Mouse (Mus musculus) heart, embryonic 12.5 days (tissue): ENCODE measurements around the gene Itga9. TPM values are rescaled to one million over a fixed set of nuclear protein-coding genes. Genes with fewer than 3 reads are reported as not detected.

Experiments used
- ATAC-seq: fragments of 200-750 bp; cut with Nextera tagmentation; 2 replicates; pipeline ENCODE4 v1.8.0; 2017; ENCODE audit warnings: moderate TSS enrichment, moderate library complexity; ENCODE audit not compliant: insufficient number of reproducible peaks, low FRiP score
- H3K27ac ChIP-seq: fragments of 300-500 bp; sonication (generic); 2 replicates; pipeline ENCODE4 v1.5.1; 2016; ENCODE audit warnings: mild to moderate bottlenecking, moderate library complexity; ENCODE audit not compliant: poor library complexity, severe bottlenecking
- H3K27me3 ChIP-seq: fragments of 300-500 bp; sonication (generic); replicated peaks from 2 replicates; pipeline ENCODE4 v1.6.1; 2016; ENCODE audit warnings: mild to moderate bottlenecking, moderate library complexity
- H3K36me3 ChIP-seq: fragments of 300-500 bp; sonication (generic); 2 replicates; pipeline ENCODE4 v1.6.1; 2016; ENCODE audit warnings: mild to moderate bottlenecking, moderate library complexity
- H3K4me1 ChIP-seq: fragments of 300-500 bp; sonication (generic); replicated peaks from 2 replicates; pipeline ENCODE4 v1.6.1; 2016; ENCODE audit warnings: mild to moderate bottlenecking
- H3K4me2 ChIP-seq: fragments of 300-500 bp; sonication (generic); 2 replicates; pipeline ENCODE4 v1.6.1; 2016; ENCODE audit warnings: mild to moderate bottlenecking, moderate library complexity
- H3K4me3 ChIP-seq: fragments of 300-500 bp; sonication (generic); 2 replicates; pipeline ENCODE4 v1.5.1; 2016; ENCODE audit warnings: mild to moderate bottlenecking
- H3K9ac ChIP-seq: fragments of 300-500 bp; sonication (generic); 2 replicates; pipeline ENCODE4 v1.6.1; 2016; ENCODE audit warnings: mild to moderate bottlenecking, moderate library complexity
- H3K9me3 ChIP-seq: fragments of 300-500 bp; sonication (generic); replicated peaks from 2 replicates; pipeline ENCODE4 v1.6.1; 2016; ENCODE audit warnings: mild to moderate bottlenecking, moderate library complexity
- WGBS: fragments of 180-500 bp; shearing (Covaris S2); methylation state at CpG from one replicate; pipeline ENCODE4 v1.1.7; 2016; 5-methylcytosine and 5-hydroxymethylcytosine counted together
- polyA plus RNA-seq: library from polyadenylated mRNA; unstranded; fragments of >200 nt; fragmentation: Nextera tagmentation; extraction: Ambion mirVana; gene quantifications from 2 replicates; pipeline ENCODE4 v1.2.1, GENCODE M21; 2016

Itga9 gene
- polyA plus RNA-seq, 1 experiment from 2014 or later, result 21.0 TPM

- 53% methylated on average over 9 of the region's 9 CpGs for WGBS
- ATAC-seq, result 0 out of 2 replicates have a peak, but pooled peaks have one; percentile 29
- Histone ChIP-seq H3K27me3 (0 out of 2 replicates have a peak, but pooled peaks cover 6% of the 10 kb centered on the region), H3K4me3 (no peak overlapping the region), H3K9me3 (no peaks in the 10 kb centered on the region), H3K4me2 (no peak overlapping the region), H3K9ac (no peak overlapping the region), H3K36me3 (peaks cover 30% of the 10 kb centered on the region), H3K4me1 (peaks cover 19% of the 10 kb centered on the region), H3K27ac (no peak overlapping the region)
Measured at GRCm38 (mm10) chr9:118686166-118686961, 79.9 kb downstream of the Itga9 start.

GRCm38 (mm10) chr9:118688248-118688647 lies 81.8 kb downstream of the Itga9 start:
- H3K4me1 ChIP-seq, result peaks cover 19% of the 10 kb centered on the region
- no peak overlapping the region for H3K27ac ChIP-seq
- H3K9me3 ChIP-seq, result no peaks in the 10 kb centered on the region
- H3K9ac ChIP-seq, result no peak overlapping the region
- H3K27me3 ChIP-seq, result 0 out of 2 replicates have a peak, but pooled peaks cover 12% of the 10 kb centered on the region
- no peak for ATAC-seq
- H3K4me2 ChIP-seq, result no peak overlapping the region
- H3K4me3 ChIP-seq, result no peak overlapping the region
- 80% methylated on average over 4 of the region's 4 CpGs for WGBS
- peaks cover 40% of the 10 kb centered on the region for H3K36me3 ChIP-seq

- peaks cover 40% of the 10 kb centered on the region for H3K36me3 ChIP-seq
- H3K4me2 ChIP-seq, result no peak overlapping the region
- ATAC-seq, result no peak
- H3K4me1 ChIP-seq, result peaks cover 22% of the 10 kb centered on the region
- WGBS, result 76% methylated on average over 14 of the region's 14 CpGs
- H3K27ac ChIP-seq, result no peak overlapping the region
- H3K9me3 ChIP-seq, result no peaks in the 10 kb centered on the region
- 0 out of 2 replicates have a peak, but pooled peaks cover 12% of the 10 kb centered on the region for H3K27me3 ChIP-seq
- H3K4me3 ChIP-seq, result no peak overlapping the region
- no peak overlapping the region for H3K9ac ChIP-seq
Measured at GRCm38 (mm10) chr9:118688921-118689451, 82.5 kb downstream of the Itga9 start.

GRCm38 (mm10) chr9:118693256-118693655 lies 86.8 kb downstream of the Itga9 start:
- Histone ChIP-seq H3K27me3 (0 out of 2 replicates have a peak, but pooled peaks cover 7% of the 10 kb centered on the region), H3K4me2 (no peak overlapping the region; the same call in 1 of the 2 replicates), H3K36me3 (peaks cover 34% of the 10 kb centered on the region), H3K9me3 (no peaks in the 10 kb centered on the region), H3K9ac (no peak overlapping the region), H3K4me3 (no peak overlapping the region), H3K27ac (no peak overlapping the region), H3K4me1 (peaks cover 26% of the 10 kb centered on the region)
- no peak for ATAC-seq
- WGBS, result 76% methylated on average over 11 of the region's 11 CpGs

DNA sequence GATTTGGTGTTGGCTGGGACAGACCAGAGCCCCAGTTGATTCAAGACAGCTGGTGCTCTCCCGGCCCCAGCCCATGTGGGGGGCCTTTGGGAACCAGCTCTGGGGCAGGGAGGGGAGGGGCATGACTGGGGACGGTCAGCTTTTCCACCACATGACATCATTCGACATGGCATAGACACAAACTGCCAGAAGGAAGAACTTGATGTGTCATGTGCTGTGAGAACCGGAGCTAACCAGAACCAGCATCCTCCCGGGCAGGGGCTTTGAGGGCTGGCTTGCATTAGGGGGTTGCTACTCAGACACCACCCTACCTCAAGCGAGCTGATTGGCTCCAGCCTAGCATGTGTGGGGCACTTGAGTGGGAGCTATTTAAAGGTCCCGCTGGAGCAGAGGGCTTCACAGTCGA lies 87.9 kb downstream of the Itga9 start:
- no peak overlapping the region for H3K27ac ChIP-seq
- H3K36me3 ChIP-seq, result peaks cover 37% of the 10 kb centered on the region
- H3K4me1 ChIP-seq, result peaks cover 26% of the 10 kb centered on the region
- 0 out of 2 replicates have a peak, but pooled peaks cover 7% of the 10 kb centered on the region for H3K27me3 ChIP-seq
- WGBS, result 36% methylated on average over 8 of the region's 8 CpGs
- ATAC-seq, result 0 out of 2 replicates have a peak, but pooled peaks have one; percentile 56
- H3K4me2 ChIP-seq, result no peak overlapping the region
- H3K9ac ChIP-seq, result no peak overlapping the region
- no peaks in the 10 kb centered on the region for H3K9me3 ChIP-seq
- H3K4me3 ChIP-seq, result no peak overlapping the region

DNA sequence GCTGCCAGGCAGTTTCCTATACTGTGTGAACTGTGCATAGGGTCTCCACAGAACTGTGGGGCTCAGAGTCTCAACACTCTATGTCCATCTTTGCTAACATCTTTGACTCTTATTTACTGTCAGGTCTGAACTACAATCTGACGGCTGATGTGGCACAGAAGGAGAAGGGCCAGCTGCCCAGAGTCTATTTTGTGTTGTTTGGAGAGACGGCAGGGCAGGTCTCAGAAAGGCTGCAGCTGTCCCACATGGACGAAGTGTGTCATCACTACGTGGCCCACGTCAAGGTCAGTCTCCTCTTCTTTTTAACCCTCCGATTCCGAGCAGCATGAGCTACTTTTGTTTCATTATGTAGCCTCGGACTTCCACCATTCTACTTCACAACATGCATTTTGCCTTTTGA lies 91.7 kb downstream of the Itga9 start:
- Histone ChIP-seq H3K9ac (no peak overlapping the region), H3K4me3 (no peak overlapping the region), H3K27ac (no peak overlapping the region), H3K4me2 (no peak overlapping the region), H3K36me3 (peaks cover 11% of the 10 kb centered on the region), H3K27me3 (no peaks in the 10 kb centered on the region), H3K9me3 (no peaks in the 10 kb centered on the region), H3K4me1 (peaks cover 40% of the 10 kb centered on the region)
- WGBS, result 60% methylated on average over 8 of the region's 8 CpGs
- no peak for ATAC-seq

GRCm38 (mm10) chr9:118699716-118700115 lies 93.2 kb downstream of the Itga9 start:
- Histone ChIP-seq H3K4me3 (no peak overlapping the region), H3K27me3 (no peaks in the 10 kb centered on the region), H3K4me1 (peaks cover 30% of the 10 kb centered on the region), H3K4me2 (no peak overlapping the region), H3K36me3 (peaks cover 11% of the 10 kb centered on the region; the same call in 1 of the 2 replicates), H3K27ac (no peak overlapping the region), H3K9ac (no peak overlapping the region), H3K9me3 (no peaks in the 10 kb centered on the region)
- WGBS, result 81% methylated on average over 4 of the region's 4 CpGs
- no peak for ATAC-seq

DNA sequence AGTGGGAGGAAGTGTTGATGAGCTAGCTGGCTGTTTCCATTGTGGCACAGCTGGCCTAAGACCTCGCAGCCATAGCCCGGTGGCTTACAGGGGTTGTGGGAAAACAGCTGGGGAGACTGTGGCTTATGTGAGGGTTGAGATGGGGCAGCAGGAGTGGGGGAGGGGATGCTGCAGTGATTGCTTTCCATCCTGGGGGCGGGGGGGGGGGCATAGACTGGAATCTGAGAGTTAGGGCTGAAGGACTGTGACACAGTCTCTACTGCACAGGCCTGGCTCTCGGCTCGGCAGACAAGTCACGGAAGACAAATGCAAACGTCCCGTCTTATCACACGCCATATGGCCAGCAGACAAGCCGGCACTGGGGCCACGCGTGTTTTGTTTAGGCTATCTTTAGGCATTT lies 94.4 kb downstream of the Itga9 start:
- WGBS, result 8% methylated on average over 12 of the region's 12 CpGs
- Histone ChIP-seq H3K9me3 (no peaks in the 10 kb centered on the region), H3K36me3 (peaks cover 11% of the 10 kb centered on the region; the same call in 1 of the 2 replicates), H3K9ac (0 out of 2 replicates have a peak overlapping the region, but pooled peaks have one; percentile 28), H3K27me3 (no peaks in the 10 kb centered on the region), H3K4me2 (peak overlapping the region; percentile 47), H3K4me1 (peaks cover 31% of the 10 kb centered on the region), H3K27ac (peak overlapping the region; percentile 58), H3K4me3 (no peak overlapping the region; the same call in 1 of the 2 replicates)
- peak; percentile 74 for ATAC-seq

DNA sequence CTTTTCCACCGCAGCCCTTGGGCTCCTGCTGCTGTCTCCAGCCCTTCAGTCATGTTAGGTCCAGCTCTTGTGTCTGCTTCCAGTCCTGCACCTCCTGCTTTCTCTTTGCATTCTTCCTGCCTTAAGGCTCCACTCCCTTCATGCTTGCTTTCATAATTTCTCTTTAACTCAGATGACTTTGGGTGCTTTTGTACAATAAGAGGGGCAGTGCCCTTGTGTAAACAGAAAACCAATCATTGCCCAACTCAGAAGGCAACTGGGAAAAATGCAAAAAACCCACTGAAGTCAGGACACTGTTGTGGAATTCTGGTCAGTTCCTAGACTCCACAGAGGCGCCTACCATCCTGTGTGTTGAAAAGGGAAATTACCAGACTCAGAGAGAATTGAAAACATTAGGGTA lies 95.3 kb downstream of the Itga9 start:
- Histone ChIP-seq H3K4me1 (peaks cover 39% of the 10 kb centered on the region), H3K36me3 (peaks cover 11% of the 10 kb centered on the region; the same call in 1 of the 2 replicates), H3K4me2 (no peak overlapping the region), H3K9me3 (no peaks in the 10 kb centered on the region), H3K27me3 (no peaks in the 10 kb centered on the region), H3K4me3 (no peak overlapping the region), H3K9ac (no peak overlapping the region), H3K27ac (0 out of 2 replicates have a peak overlapping the region, but pooled peaks have one; percentile 58)
- no peak for ATAC-seq
- 65% methylated on average over 2 of the region's 2 CpGs for WGBS

DNA sequence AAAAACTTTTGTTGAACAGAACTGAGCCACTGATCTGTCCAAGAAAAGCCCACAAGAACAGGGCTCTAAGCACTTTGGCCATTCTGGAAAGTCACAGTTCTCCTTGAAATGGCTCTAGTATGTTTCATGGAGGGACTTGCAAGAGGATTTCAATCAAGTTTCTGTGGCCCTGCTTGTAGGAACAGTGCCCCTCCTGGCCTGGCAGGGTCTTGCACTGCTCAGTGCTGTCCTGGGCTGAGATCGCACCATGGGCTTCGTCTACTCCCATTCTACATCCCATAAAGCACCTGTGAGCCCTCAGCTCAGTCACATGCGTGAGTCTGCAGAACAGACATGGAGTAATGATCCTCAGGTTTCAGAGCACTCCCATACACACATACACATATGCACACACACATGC lies 96.7 kb downstream of the Itga9 start:
- peaks cover 39% of the 10 kb centered on the region for H3K4me1 ChIP-seq
- WGBS, result 93% methylated on average over 3 of the region's 3 CpGs
- no peak for ATAC-seq
- no peak overlapping the region for H3K4me3 ChIP-seq
- H3K27ac ChIP-seq, result no peak overlapping the region
- H3K36me3 ChIP-seq, result peaks cover 13% of the 10 kb centered on the region
- H3K9me3 ChIP-seq, result peaks cover 2% of the 10 kb centered on the region; the same call in 1 of the 2 replicates
- no peak overlapping the region for H3K9ac ChIP-seq
- H3K4me2 ChIP-seq, result no peak overlapping the region
- H3K27me3 ChIP-seq, result no peaks in the 10 kb centered on the region

DNA sequence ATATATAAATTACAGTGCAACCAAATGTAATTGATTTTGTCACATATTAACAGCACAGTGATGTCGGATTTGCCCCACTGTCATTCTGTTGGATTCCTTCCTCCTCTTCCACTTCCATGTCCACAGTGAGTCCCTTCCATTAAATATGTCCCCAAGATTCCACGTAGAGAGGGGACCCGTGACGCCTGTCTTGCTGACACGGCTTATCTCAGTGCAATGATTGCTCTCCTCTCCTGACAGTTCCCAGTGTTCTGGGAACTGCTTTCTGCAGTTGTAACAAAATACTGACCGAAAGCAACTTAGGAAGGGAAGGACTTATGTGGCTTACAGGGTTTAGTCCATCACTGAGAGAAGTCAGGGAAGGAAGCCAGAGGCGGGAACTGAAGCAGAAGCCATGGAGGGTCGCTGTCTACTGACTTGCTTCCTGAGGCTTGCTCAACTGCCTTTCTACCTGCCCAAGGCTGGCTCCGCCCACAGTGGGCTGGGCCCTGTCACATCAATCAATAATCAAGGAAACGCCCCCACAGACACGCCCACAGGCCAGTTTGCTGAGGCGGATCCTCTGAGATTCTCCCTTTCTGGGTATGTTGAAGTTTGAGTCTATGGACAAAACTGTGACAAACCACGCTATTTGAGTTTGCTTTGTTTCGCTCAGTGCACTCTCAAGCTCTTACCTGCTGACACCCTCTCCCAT lies 99.0 kb downstream of the Itga9 start:
- Histone ChIP-seq H3K4me1 (peaks cover 32% of the 10 kb centered on the region), H3K4me3 (no peak overlapping the region), H3K9me3 (peaks cover 2% of the 10 kb centered on the region; the same call in 1 of the 2 replicates), H3K27ac (peak overlapping the region; percentile 45; the same call in 1 of the 2 replicates), H3K27me3 (no peaks in the 10 kb centered on the region), H3K9ac (no peak overlapping the region), H3K4me2 (no peak overlapping the region), H3K36me3 (peaks cover 10% of the 10 kb centered on the region)
- no peak for ATAC-seq
- 40% methylated on average over 14 of the region's 14 CpGs for WGBS
